Mouse (Mus musculus) liver, adult 2 months (tissue): ENCODE measurements around the gene Oard1.

Experiments
- CTCF ChIP-seq: fragments of 200-500 bp; IDR thresholded peaks from 2 replicates; pipeline ENCODE4 v1.5.1; 2011; ENCODE audit warnings: low read depth, low read length, control low read depth
- POLR2A ChIP-seq: fragments of 200-500 bp; IDR thresholded peaks from 2 replicates; pipeline ENCODE4 v1.6.1; 2011; ENCODE audit warnings: low read length, control low read depth; ENCODE audit not compliant: insufficient read depth; ENCODE audit errors: extremely low read depth

GRCm38 (mm10) chr17:48434479-48434878, 24.7 kb downstream of the Oard1 start:
- TF ChIP-seq CTCF (no peak), POLR2A (no peak)
